Mouse (Mus musculus): ENCODE results near the gene Fbxl15.

Fbxl15 gene

GRCm38 (mm10) chr19:46328081-46329030 lies at the start of gene Fbxl15:
Gene Fbxl15, plus strand, starts transcription at chr19:46328184.
- DNase-seq (ENCODE audit: low read depth), result peak; percentile 96

GRCm38 (mm10) chr19:46282081-46282849 lies 45.7 kb upstream of the Fbxl15 start:
- DNase-seq (ENCODE audit: low read depth), result no peak

GRCm38 (mm10) chr19:46284686-46285085 lies 43.3 kb upstream of the Fbxl15 start:
- no peak for DNase-seq (ENCODE audit: low read depth)

GRCm38 (mm10) chr19:46285631-46286030 lies 42.4 kb upstream of the Fbxl15 start:
- DNase-seq (ENCODE audit: low read depth), result no peak

GRCm38 (mm10) chr19:46286047-46286446 lies 41.9 kb upstream of the Fbxl15 start:
- DNase-seq (ENCODE audit: low read depth), result no peak

GRCm38 (mm10) chr19:46286926-46287325 lies 41.1 kb upstream of the Fbxl15 start:
- no peak for DNase-seq (ENCODE audit: low read depth)

GRCm38 (mm10) chr19:46287566-46287965 lies 40.4 kb upstream of the Fbxl15 start:
- DNase-seq (ENCODE audit: low read depth), result no peak

GRCm38 (mm10) chr19:46290535-46291105 lies 37.4 kb upstream of the Fbxl15 start:
- DNase-seq (ENCODE audit: low read depth), result no peak

- DNase-seq (ENCODE audit: low read depth), result no peak
Measured at GRCm38 (mm10) chr19:46296938-46297337, 31.0 kb upstream of the Fbxl15 start.

- DNase-seq (ENCODE audit: low read depth), result no peak
Measured at GRCm38 (mm10) chr19:46300294-46301045, 27.5 kb upstream of the Fbxl15 start.

GRCm38 (mm10) chr19:46302551-46302950 lies 25.4 kb upstream of the Fbxl15 start:
- no peak for DNase-seq (ENCODE audit: low read depth)

GRCm38 (mm10) chr19:46303251-46304215 lies 24.5 kb upstream of the Fbxl15 start:
- DNase-seq (ENCODE audit: low read depth), result peak; percentile 13

- DNase-seq (ENCODE audit: low read depth), result peak; percentile 93
Measured at GRCm38 (mm10) chr19:46304216-46304841, 23.7 kb upstream of the Fbxl15 start, which contains the start of gene Nfkb2. Gene Nfkb2, plus strand, starts transcription at chr19:46304320.

- DNase-seq (ENCODE audit: low read depth), result no peak
Measured at GRCm38 (mm10) chr19:46304908-46305333, 23.1 kb upstream of the Fbxl15 start.

GRCm38 (mm10) chr19:46305432-46306267 lies 22.3 kb upstream of the Fbxl15 start:
- peak; percentile 96 for DNase-seq (ENCODE audit: low read depth)

GRCm38 (mm10) chr19:46306268-46306610 lies 21.7 kb upstream of the Fbxl15 start:
- DNase-seq (ENCODE audit: low read depth), result no peak

GRCm38 (mm10) chr19:46306751-46307289 lies 21.2 kb upstream of the Fbxl15 start:
- peak; percentile 19 for DNase-seq (ENCODE audit: low read depth)

- peak; percentile 26 for DNase-seq (ENCODE audit: low read depth)
Measured at GRCm38 (mm10) chr19:46307781-46308180, 20.2 kb upstream of the Fbxl15 start.

GRCm38 (mm10) chr19:46308303-46308702 lies 19.7 kb upstream of the Fbxl15 start:
- DNase-seq (ENCODE audit: low read depth), result peak; percentile 34
